Mouse (Mus musculus) lung, embryonic 14.5 days (tissue): ENCODE results near the gene Pparg. TPM values are rescaled to one million over a fixed set of nuclear protein-coding genes. Genes with fewer than 3 reads are reported as not detected.

Experiments
- ATAC-seq: fragments of 200-750 bp; cut with Nextera tagmentation; 2 replicates; pipeline ENCODE4 v1.8.0; 2017; ENCODE audit warnings: mild to moderate bottlenecking, moderate TSS enrichment, moderate library complexity; ENCODE audit not compliant: insufficient read depth
- DNase-seq: peaks from one replicate; pipeline ENCODE4 v3.0.0-alpha.2; 2015
- H3K27ac ChIP-seq: fragments of 300-500 bp; sonication (generic); 2 replicates; pipeline ENCODE4 v1.5.1; 2014; ENCODE audit warnings: low read depth, mild to moderate bottlenecking, moderate library complexity
- H3K27me3 ChIP-seq: fragments of 300-500 bp; sonication (generic); 2 replicates; pipeline ENCODE4 v1.6.1; 2014; ENCODE audit warnings: low read length, control low read depth; ENCODE audit not compliant: insufficient read depth
- H3K36me3 ChIP-seq: fragments of 300-500 bp; sonication (generic); 2 replicates; pipeline ENCODE4 v1.6.1; 2014; ENCODE audit warnings: control low read depth; ENCODE audit not compliant: insufficient read depth
- H3K4me1 ChIP-seq: fragments of 300-500 bp; sonication (generic); 2 replicates; pipeline ENCODE4 v1.6.1; 2014; ENCODE audit warnings: antibody characterized with exemption, control low read depth; ENCODE audit not compliant: insufficient read depth
- H3K4me2 ChIP-seq: fragments of 300-500 bp; sonication (generic); 2 replicates; pipeline ENCODE4 v1.6.1; 2014; ENCODE audit warnings: mild to moderate bottlenecking
- H3K4me3 ChIP-seq: fragments of 300-500 bp; sonication (generic); 2 replicates; pipeline ENCODE4 v1.5.1; 2014; ENCODE audit warnings: low read depth, low read length
- H3K9ac ChIP-seq: fragments of 300-500 bp; sonication (generic); 2 replicates; pipeline ENCODE4 v1.6.1; 2014
- H3K9me3 ChIP-seq: fragments of 300-500 bp; sonication (generic); 2 replicates; pipeline ENCODE4 v1.6.1; 2016; ENCODE audit warnings: low read depth, low read length, control low read depth
- CTCF ChIP-seq: IDR thresholded peaks from 2 replicates; pipeline ENCODE4 v1.5.1; 2016; ENCODE audit warnings: antibody characterized with exemption, low read depth
- WGBS: fragments of 180-500 bp; shearing (Covaris S2); extraction: QIAGEN DNeasy Blood & Tissue Kit; methylation state at CpG from one replicate; pipeline ENCODE4 v1.1.7; 2014; 5-methylcytosine and 5-hydroxymethylcytosine counted together
- polyA plus RNA-seq: library from polyadenylated mRNA; unstranded; fragments of >200 nt; fragmentation: Nextera tagmentation; extraction: Ambion mirVana; gene quantifications from 2 replicates; pipeline ENCODE4 v1.2.1, GENCODE M21; 2014

The Pparg gene
- polyA plus RNA-seq, 1 experiment from 2014 or later, result 2.2 TPM

DNA sequence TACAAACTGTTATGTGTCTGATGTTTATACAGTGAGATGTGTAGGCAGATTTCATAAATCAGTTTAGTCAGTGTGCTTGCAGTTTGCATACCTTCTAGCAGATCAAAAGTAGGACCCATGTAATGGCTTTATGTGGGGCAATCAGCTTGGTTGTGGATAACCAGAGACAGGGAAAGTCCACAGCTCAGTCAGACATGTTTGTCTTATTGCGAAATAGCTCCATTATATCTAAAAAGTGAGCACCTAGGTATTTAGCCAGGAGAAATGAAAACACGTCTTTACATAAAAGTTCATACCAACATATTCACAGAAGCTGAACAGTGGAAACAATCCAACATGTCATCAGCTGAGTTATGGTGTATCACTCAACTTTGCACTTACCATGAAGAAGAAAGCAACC, 20.7 kb upstream of the Pparg start:
- H3K4me1 ChIP-seq, result peaks cover 7% of the 10 kb centered on the region; the same call in 1 of the 2 replicates
- WGBS, result 83% methylated on average over 2 of the region's 2 CpGs
- H3K27ac ChIP-seq, result no peak overlapping the region
- H3K4me2 ChIP-seq, result no peak overlapping the region
- no peak overlapping the region for H3K9ac ChIP-seq
- DNase-seq (no peak), ATAC-seq (no peak)
- H3K4me3 ChIP-seq, result no peak overlapping the region
- H3K27me3 ChIP-seq, result no peaks in the 10 kb centered on the region
- no peaks in the 10 kb centered on the region for H3K36me3 ChIP-seq
- no peaks in the 10 kb centered on the region for H3K9me3 ChIP-seq
- no peak for TF ChIP-seq CTCF

DNA sequence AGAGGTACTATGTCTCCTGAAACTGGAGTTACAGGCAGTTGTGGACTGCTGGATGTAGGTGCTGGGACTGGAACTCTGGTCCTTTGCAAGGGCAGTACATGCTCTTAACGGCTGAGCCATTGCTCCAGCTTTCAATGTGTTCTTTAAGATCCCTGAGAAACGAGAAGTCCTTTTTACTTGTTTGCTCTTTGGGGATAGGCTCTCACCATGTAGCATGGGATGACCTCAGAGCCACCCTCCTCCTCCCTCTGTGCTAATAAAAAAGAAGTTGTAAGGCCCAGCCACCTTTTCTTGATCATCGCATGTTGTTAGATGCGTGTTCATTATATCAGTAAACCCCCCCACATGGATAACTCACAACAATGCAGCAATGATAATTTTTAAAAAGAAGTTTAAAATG, 17.7 kb upstream of the Pparg start:
- H3K4me2 ChIP-seq, result no peak overlapping the region
- no peak overlapping the region for H3K4me3 ChIP-seq
- no peak overlapping the region for H3K9ac ChIP-seq
- ATAC-seq, result no peak
- H3K9me3 ChIP-seq, result no peaks in the 10 kb centered on the region
- H3K27ac ChIP-seq, result no peak overlapping the region
- WGBS, result 62% methylated on average over 4 of the region's 4 CpGs
- no peak for DNase-seq
- no peaks in the 10 kb centered on the region for H3K27me3 ChIP-seq
- H3K4me1 ChIP-seq, result peaks cover 7% of the 10 kb centered on the region; the same call in 1 of the 2 replicates
- no peaks in the 10 kb centered on the region for H3K36me3 ChIP-seq
- no peak for TF ChIP-seq CTCF

DNA sequence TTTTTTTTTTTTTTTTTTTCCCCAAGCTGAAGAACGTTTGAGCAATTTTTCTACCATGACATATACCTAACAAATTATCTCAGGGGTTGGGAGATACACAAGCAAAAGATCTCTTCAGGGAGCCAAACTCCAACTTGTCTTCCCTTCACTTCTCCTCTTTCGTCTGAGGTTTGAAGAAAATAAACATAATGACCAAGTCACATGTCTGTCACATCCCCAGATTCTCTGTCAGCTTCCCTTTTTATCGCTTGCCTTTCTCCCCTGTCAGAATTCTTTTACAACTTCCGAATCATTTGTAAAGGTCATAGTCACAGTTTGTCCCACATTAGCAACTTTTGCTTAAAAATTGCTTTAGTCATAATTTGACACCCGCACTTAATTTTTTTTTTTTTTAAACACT, 17.2 kb upstream of the Pparg start:
- no peak for DNase-seq
- H3K9ac ChIP-seq, result no peak overlapping the region
- peak overlapping the region; percentile 26 for H3K4me2 ChIP-seq
- TF ChIP-seq CTCF, result no peak
- no peak overlapping the region for H3K27ac ChIP-seq
- no peaks in the 10 kb centered on the region for H3K9me3 ChIP-seq
- peaks cover 7% of the 10 kb centered on the region; the same call in 1 of the 2 replicates for H3K4me1 ChIP-seq
- H3K27me3 ChIP-seq, result no peaks in the 10 kb centered on the region
- no peaks in the 10 kb centered on the region for H3K36me3 ChIP-seq
- no peak overlapping the region for H3K4me3 ChIP-seq
- ATAC-seq, result no peak
- 33% methylated on average over 5 of the region's 5 CpGs for WGBS

DNA sequence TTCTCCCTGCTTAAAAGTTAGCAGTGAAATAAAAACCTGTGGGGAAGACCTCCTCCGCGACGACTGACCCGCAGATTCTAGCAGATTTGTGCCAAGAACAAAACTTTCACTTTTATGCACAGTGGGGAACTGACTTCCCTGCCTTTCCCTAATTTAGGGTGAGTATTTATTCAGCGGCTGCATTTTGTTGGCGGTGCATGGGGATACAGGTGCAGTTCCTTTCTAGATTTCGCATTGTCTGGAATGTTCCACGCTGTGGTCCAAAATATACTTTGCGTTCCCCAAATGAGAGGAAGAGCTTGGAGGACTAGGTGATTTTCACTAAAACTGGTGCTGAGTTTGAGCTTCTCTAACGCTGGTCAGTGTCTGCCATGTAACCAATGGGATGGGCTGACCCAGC, 16.6 kb upstream of the Pparg start:
- peak overlapping the region; percentile 26 for H3K4me2 ChIP-seq
- ATAC-seq, result no peak
- H3K27me3 ChIP-seq, result no peaks in the 10 kb centered on the region
- TF ChIP-seq CTCF, result no peak
- no peak overlapping the region for H3K9ac ChIP-seq
- DNase-seq, result no peak
- no peaks in the 10 kb centered on the region for H3K36me3 ChIP-seq
- H3K27ac ChIP-seq, result 0 out of 2 replicates have a peak overlapping the region, but pooled peaks have one; percentile 12
- H3K4me3 ChIP-seq, result no peak overlapping the region
- peaks cover 7% of the 10 kb centered on the region; the same call in 1 of the 2 replicates for H3K4me1 ChIP-seq
- 28% methylated on average over 10 of the region's 10 CpGs for WGBS
- no peaks in the 10 kb centered on the region for H3K9me3 ChIP-seq

DNA sequence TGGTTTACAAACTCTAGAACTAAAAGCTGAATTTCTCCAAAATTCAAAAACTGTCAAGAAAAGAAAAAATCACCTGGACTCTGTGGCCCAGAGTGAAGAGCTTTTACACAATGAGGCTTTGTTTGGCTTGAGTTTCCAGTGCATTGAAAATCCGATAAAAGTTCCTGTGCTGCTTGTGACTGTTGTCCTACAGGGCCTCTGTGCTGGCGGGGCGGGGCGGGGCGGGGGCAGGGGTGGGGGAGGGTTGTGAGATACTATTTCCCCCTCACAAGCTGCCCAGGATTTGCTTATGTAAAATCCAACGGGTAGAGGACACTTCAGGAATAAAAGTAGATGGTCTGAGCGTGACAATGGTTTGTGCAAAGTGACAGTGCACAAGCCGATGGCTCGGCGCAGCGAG, 16.2 kb upstream of the Pparg start:
- Histone ChIP-seq H3K4me2 (peak overlapping the region; percentile 26), H3K9me3 (no peaks in the 10 kb centered on the region), H3K27ac (no peak overlapping the region), H3K9ac (no peak overlapping the region), H3K36me3 (no peaks in the 10 kb centered on the region), H3K4me1 (peaks cover 7% of the 10 kb centered on the region; the same call in 1 of the 2 replicates), H3K4me3 (no peak overlapping the region), H3K27me3 (no peaks in the 10 kb centered on the region)
- 28% methylated on average over 11 of the region's 11 CpGs for WGBS
- no peak for TF ChIP-seq CTCF
- no peak for ATAC-seq
- peak; percentile 31 for DNase-seq

DNA sequence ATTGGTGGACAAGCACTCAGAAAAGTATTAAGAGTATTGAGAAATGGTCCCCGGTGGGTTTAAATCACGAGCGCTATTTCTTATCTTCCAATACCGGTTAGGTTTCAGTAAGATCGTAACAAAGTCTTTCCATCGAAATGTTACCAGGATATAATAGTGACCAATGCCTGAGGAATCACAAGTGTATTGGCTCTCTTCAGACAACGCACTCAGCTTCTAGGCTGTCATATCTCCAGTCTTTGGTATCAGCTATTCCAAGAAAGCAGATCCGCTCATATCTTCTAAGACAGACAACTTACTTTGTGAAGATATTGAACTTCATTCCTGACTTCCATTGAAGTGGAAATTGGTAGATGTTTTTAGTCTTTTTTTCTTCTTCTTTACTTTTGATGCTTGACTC, 15.7 kb upstream of the Pparg start:
- no peak for TF ChIP-seq CTCF
- Histone ChIP-seq H3K27ac (no peak overlapping the region), H3K36me3 (no peaks in the 10 kb centered on the region), H3K27me3 (no peaks in the 10 kb centered on the region), H3K9ac (no peak overlapping the region), H3K4me1 (peaks cover 7% of the 10 kb centered on the region; the same call in 1 of the 2 replicates), H3K4me3 (no peak overlapping the region), H3K9me3 (no peaks in the 10 kb centered on the region), H3K4me2 (peak overlapping the region; percentile 26; the same call in 1 of the 2 replicates)
- no peak for DNase-seq
- ATAC-seq, result no peak
- 81% methylated on average over 8 of the region's 8 CpGs for WGBS

DNA sequence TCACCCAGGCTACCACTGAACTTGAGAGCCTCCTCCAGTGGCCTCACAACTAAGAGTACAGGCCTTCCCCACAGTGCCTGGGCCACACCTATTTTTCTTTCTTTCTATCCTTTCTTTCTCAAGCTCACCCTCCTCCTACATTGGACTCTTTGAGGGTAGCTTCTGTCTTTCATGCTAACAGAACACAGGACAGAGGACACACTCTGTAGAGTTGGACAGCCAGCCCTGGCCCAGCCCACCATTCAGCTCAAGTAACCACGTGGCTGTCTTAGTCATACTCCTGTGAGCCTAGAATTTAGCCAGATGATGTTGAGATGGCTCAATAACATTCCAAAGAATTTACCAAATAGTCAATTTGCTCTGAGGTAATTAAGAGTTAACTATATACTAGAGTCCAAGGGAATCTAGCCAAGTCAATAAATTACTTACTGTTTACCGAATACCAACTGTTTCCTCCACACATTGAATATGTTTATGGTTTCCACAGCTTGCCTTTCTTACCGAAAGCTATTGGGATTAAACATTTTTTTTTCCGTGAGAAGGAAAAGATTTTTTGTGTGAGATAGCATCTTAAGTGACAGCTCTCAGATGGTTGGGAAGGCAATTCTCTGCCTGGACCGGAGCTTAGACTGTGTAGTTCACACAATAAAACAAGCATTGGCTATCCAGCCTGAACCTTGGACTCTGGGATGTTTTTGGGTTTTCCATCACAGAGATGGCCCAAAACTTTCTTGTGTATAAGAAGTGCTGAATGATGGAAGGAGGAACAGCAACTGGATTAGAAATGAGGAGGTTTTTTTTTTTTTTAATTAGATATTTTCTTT, 10.9 kb upstream of the Pparg start:
- H3K27me3 ChIP-seq, result no peaks in the 10 kb centered on the region
- H3K9ac ChIP-seq, result no peak overlapping the region
- H3K36me3 ChIP-seq, result no peaks in the 10 kb centered on the region
- DNase-seq (peak; percentile 63), ATAC-seq (peak; percentile 68)
- H3K4me3 ChIP-seq, result no peak overlapping the region
- no peaks in the 10 kb centered on the region for H3K4me1 ChIP-seq
- no peaks in the 10 kb centered on the region for H3K9me3 ChIP-seq
- no peak overlapping the region for H3K27ac ChIP-seq
- no peak for TF ChIP-seq CTCF
- WGBS, result 32% methylated on average over 5 of the region's 5 CpGs
- no peak overlapping the region for H3K4me2 ChIP-seq
